Mouse (Mus musculus): Measurements from ENCODE around the gene Tspan8.

- TF ChIP-seq CTCF (conservative IDR thresholded peaks at IDR 0.05; ENCODE audit: insufficient read depth, insufficient read length, low read depth, low read length) (no peak), POLR2A (IDR thresholded peaks at IDR 0.05; ENCODE audit: low read depth, low read length) (no peak)
Measured at GRCm38 (mm10) chr10:115882757-115883156, 66.1 kb downstream of the Tspan8 start.

Measured in kidney, adult 2 months (tissue).